ENCODE assay signal across 8 mouse cellular contexts in the genomic region with DNA sequence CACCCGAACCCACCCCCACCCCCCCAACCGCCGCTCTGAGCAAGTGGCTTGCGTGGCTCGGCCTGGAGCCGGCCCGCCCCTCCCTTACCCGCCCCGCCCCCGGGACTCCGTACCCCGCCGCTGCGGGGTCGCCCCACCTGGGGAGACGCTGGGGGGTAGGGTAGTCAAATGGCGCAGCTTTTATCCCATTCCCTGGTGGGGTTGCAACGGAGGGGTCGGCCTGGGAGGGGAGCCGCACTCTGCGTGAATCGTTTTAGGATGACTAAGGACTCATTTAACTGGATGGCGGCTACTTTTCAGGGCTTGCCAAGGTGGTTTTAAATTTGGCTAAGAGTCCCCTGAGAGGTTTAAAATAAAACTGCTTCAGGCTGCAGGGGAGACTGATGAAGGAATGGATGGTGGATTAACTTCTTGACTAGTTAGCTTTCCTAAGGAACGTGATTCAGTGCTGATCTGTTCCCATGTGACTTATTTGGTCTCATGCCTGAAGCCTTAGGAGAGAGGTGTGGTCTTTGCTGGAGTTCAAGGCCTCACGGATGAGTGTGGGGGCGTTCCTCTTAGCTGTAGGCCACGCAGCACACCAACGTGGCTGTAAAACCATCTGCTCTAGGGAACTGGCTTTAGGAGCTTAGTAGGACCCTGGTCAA. TPM values are rescaled to one million over a fixed set of nuclear protein-coding genes. Genes with fewer than 3 reads are reported as not detected.
A peak's percentile ranks its signal among the peaks of the same experiment; 100 is the strongest.
DNase-seq lines count a peak whose midpoint lies in the region; ATAC-seq and TF ChIP-seq lines count a peak whose summit lies in the region.

No protein-coding gene starts in this region.

- no peaks in the 10 kb centered on the region for H3K9me3 ChIP-seq in limb, embryonic 12.5 days

- no peaks in the 10 kb centered on the region for H3K36me3 ChIP-seq in limb, embryonic 12.5 days
- H3K36me3 ChIP-seq in myocyte (ENCODE audit: control insufficient read depth, insufficient read depth): no peaks in the 10 kb centered on the region

- H3K4me3 ChIP-seq in left cerebral cortex, adult 2 months: peak overlapping the region; percentile 86
- H3K4me3 ChIP-seq in brown adipose tissue, adult 24 weeks (ENCODE audit: insufficient read depth, low read depth, low read length): peak overlapping the region; percentile 98
- peak overlapping the region; percentile 60 for H3K4me3 ChIP-seq in limb, embryonic 12.5 days (replicated peaks)
- H3K4me3 ChIP-seq in myocyte: peak overlapping the region; percentile 97

- TF ChIP-seq POLR2A in myocyte (IDR thresholded peaks at IDR 0.05; ENCODE audit: insufficient read length, low read depth): peak; percentile 51

- WGBS in limb, embryonic 12.5 days: 1% methylated on average over 28 of the region's 28 CpGs

- TF ChIP-seq CTCF in left cerebral cortex, adult 2 months (IDR thresholded peaks at IDR 0.05): no peak

- ATAC-seq in limb, embryonic 12.5 days (ENCODE audit: insufficient number of reproducible peaks, insufficient read depth, low FRiP score, low TSS enrichment, low read depth): 0 out of 2 replicates have a peak, but pooled peaks have one; percentile 4

- H3K27me3 ChIP-seq in limb, embryonic 12.5 days: peaks cover 46% of the 10 kb centered on the region
- no peaks in the 10 kb centered on the region for H3K27me3 ChIP-seq in myocyte (ENCODE audit: control insufficient read depth, insufficient read depth, insufficient read length)

- intact Hi-C loops in left cerebral cortex, adult 2 months (cut with DNase I): loop anchor here (1.0 kb wide), 1 partner anchor 8 kb away; no protein-coding TSS in a partner anchor
- intact Hi-C loops in left cerebral cortex, postnatal 36 days (cut with DNase I): loop anchor here (2.0 kb wide), 1 partner anchor 72 kb away; no protein-coding TSS in a partner anchor
- intact Hi-C loops in heart, postnatal 10 days (cut with DNase I): loop anchor here (5.0 kb wide), 1 partner anchor 85 kb away; no protein-coding TSS in a partner anchor

- peaks cover 28% of the 10 kb centered on the region for H3K4me1 ChIP-seq in brown adipose tissue, adult 24 weeks (ENCODE audit: control insufficient read depth, insufficient read depth, insufficient read length, low read length)
- H3K4me1 ChIP-seq in limb, embryonic 12.5 days (replicated peaks): peaks cover 19% of the 10 kb centered on the region

- peak overlapping the region; percentile 99 for H3K27ac ChIP-seq in left cerebral cortex, adult 2 months
- peak overlapping the region; percentile 99 for H3K27ac ChIP-seq in brown adipose tissue, adult 24 weeks (replicated peaks; ENCODE audit: low read depth, low read length)
- no peak overlapping the region for H3K27ac ChIP-seq in limb, embryonic 12.5 days

- peak overlapping the region; percentile 57 for H3K9ac ChIP-seq in limb, embryonic 12.5 days (replicated peaks)

- H3ac ChIP-seq in myocyte (ENCODE audit: control insufficient read depth, insufficient read length): peak overlapping the region; percentile 98

- peak overlapping the region; percentile 95 for H3K4me2 ChIP-seq in limb, embryonic 12.5 days
- H3K4me2 ChIP-seq in myocyte (ENCODE audit: low read depth): peak overlapping the region; percentile 82

- peaks cover 52% of the 10 kb centered on the region for H3K79me2 ChIP-seq in myocyte (ENCODE audit: control insufficient read depth, insufficient read depth)

- peak in 1 of 2 experiments; percentile 33 for DNase-seq in left cerebral cortex, adult 2 months (ENCODE audit: extremely low spot score in 1 of 2, low spot score in 2 of 2)
- DNase-seq in left cerebral cortex, postnatal 36 days (ENCODE audit: low spot score in 2 of 2): no peak
- DNase-seq in heart, postnatal 10 days: peak; percentile 66 to 70
- no peak for DNase-seq in left cerebral cortex, adult 9 months (ENCODE audit: low spot score in 2 of 2)
- no peak for DNase-seq in ovary, postnatal 10 days (ENCODE audit: low spot score)

TF ChIP-seq in myocyte, 11 proteins besides CTCF, POLR2A, EP300 and RAD21:
- TF ChIP-seq POLR2AphosphoS2 (IDR thresholded peaks at IDR 0.05; ENCODE audit: insufficient read length, low read depth): peak; percentile 39
- TF ChIP-seq SRF (IDR thresholded peaks at IDR 0.05; ENCODE audit: control insufficient read depth, insufficient read length, low read depth): no peak
- TF ChIP-seq USF1 (IDR thresholded peaks at IDR 0.05; ENCODE audit: low read depth): peak; percentile 65

RNA-seq across cellular contexts. Expression of gene Klf9, which starts 1.5 kb away (rescaled TPM):
- total RNA-seq in left cerebral cortex, adult 2 months (2021): 100 to 1,000 TPM; 200 to 205 TPM
- 100 to 1,000 TPM; 205 to 209 TPM for total RNA-seq in left cerebral cortex, postnatal 36 days (2021)
- 61.4 and 63.8 TPM in 2 replicates for polyA plus RNA-seq in brown adipose tissue, adult 24 weeks (2012; ENCODE audit: insufficient read depth, insufficient read length, missing spikeins)
- 100 to 1,000 TPM in 1 of 2 experiments, 10 to 100 TPM in 1; 67.7 to 119 TPM for total RNA-seq in heart, postnatal 10 days (2021)
- 2.2 and 2.7 TPM in 2 replicates for polyA plus RNA-seq in limb, embryonic 12.5 days (2016; fragmentation: Nextera tagmentation; extraction: Ambion mirVana)
- polyA plus RNA-seq in myocyte (2012; fragmentation: generic; extraction: Trizol): 7.1 TPM

Comparison
In these comparisons a context has a peak if more than half of its experiments do, and no peak if none do; other contexts are left out.
1. DNase-seq: peak in heart, postnatal 10 days (2 of 2); none in left cerebral cortex, postnatal 36 days (0 of 2), left cerebral cortex, adult 9 months (0 of 2) and ovary, postnatal 10 days (single experiment).
2. Peak in every context shown above with its lines, with median percentiles within 50 percentile points of each other: H3K4me3 ChIP-seq.